Mouse (Mus musculus): Measurements from ENCODE around the gene Ptpn1. TPM values are rescaled to one million over a fixed set of nuclear protein-coding genes. Genes with fewer than 3 reads are reported as not detected.

Gene Ptpn1
- polyA plus RNA-seq, 1 experiment from 2014 or later = 53.4 TPM

- Histone ChIP-seq H3K9ac (ENCODE audit: low read depth, low read length) (no peak overlapping the region), H3K4me1 (ENCODE audit: control insufficient read depth, insufficient read depth, low read length) (no peaks in the 10 kb centered on the region), H3K4me2 (replicated peaks; ENCODE audit: low read depth, low read length) (no peak overlapping the region), H3K4me3 (ENCODE audit: low read length) (no peak overlapping the region), H3K36me3 (ENCODE audit: control insufficient read depth, insufficient read depth, low read length) (no peaks in the 10 kb centered on the region), H3K27me3 (ENCODE audit: control insufficient read depth, insufficient read depth, low read length) (no peaks in the 10 kb centered on the region), H3K9me3 (ENCODE audit: control insufficient read depth, low read length) (no peaks in the 10 kb centered on the region), H3K27ac (ENCODE audit: low read depth, low read length) (no peak overlapping the region)
- no peak for ATAC-seq (ENCODE audit: low FRiP score, low TSS enrichment)
- 39% methylated on average over 3 of the region's 3 CpGs for WGBS
These were observed 21.7 kb upstream of the Ptpn1 start for GRCm38 (mm10) chr2:167910178-167910540.

DNA sequence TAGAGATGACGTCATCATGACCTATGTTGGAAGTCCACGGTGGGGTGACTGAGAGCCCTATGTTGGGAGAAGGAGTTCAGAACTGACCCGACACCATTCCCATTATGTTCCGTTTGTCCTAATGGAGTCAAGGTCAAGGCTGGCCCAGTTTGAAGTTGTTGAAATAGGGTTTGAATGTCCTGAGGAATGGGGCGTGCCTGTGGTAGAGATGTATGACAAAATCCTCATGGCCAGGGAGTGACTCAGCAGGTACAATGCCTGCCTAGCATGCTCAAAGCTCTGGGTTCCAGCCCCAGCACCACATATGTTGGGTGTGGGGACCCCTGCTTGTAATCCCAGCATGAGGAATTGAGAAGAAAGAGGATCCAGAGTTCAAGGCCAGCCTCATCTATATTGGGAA lies 20.3 kb upstream of the Ptpn1 start:
- no peaks in the 10 kb centered on the region for H3K9me3 ChIP-seq (ENCODE audit: control insufficient read depth, low read length)
- WGBS = 94% methylated on average over 5 of the region's 5 CpGs
- no peak overlapping the region for H3K4me3 ChIP-seq (ENCODE audit: low read length)
- H3K36me3 ChIP-seq (ENCODE audit: control insufficient read depth, insufficient read depth, low read length) = no peaks in the 10 kb centered on the region
- no peaks in the 10 kb centered on the region for H3K4me1 ChIP-seq (ENCODE audit: control insufficient read depth, insufficient read depth, low read length)
- H3K4me2 ChIP-seq (replicated peaks; ENCODE audit: low read depth, low read length) = no peak overlapping the region
- H3K27ac ChIP-seq (ENCODE audit: low read depth, low read length) = no peak overlapping the region
- no peak for ATAC-seq (ENCODE audit: low FRiP score, low TSS enrichment)
- no peaks in the 10 kb centered on the region for H3K27me3 ChIP-seq (ENCODE audit: control insufficient read depth, insufficient read depth, low read length)
- H3K9ac ChIP-seq (ENCODE audit: low read depth, low read length) = no peak overlapping the region

DNA sequence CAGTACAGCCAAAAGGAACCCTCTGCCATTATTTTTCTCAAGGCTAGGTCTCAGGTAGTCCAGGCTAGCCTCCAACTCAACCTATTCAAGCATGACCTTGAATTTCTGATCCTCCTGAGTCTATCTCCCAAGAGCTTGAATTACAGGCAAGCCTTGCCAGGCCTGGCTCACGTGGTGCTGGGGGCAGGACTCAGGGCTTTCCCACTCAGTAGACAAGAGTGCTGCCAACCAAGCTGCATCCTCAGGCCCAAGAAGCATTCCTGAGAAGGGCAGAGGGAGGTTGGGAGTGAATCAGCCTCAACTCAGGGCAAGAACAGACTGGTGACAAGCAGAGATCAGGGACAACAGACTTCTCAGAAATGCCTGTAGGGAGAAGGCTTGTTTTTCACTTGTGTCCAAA lies 12.8 kb upstream of the Ptpn1 start:
- H3K9me3 ChIP-seq (ENCODE audit: control insufficient read depth, low read length) = no peaks in the 10 kb centered on the region
- H3K27me3 ChIP-seq (ENCODE audit: control insufficient read depth, insufficient read depth, low read length) = no peaks in the 10 kb centered on the region
- H3K27ac ChIP-seq (ENCODE audit: low read depth, low read length) = no peak overlapping the region
- H3K4me1 ChIP-seq (ENCODE audit: control insufficient read depth, insufficient read depth, low read length) = no peaks in the 10 kb centered on the region; the same call in 1 of the 2 replicates
- H3K9ac ChIP-seq (ENCODE audit: low read depth, low read length) = no peak overlapping the region
- H3K4me3 ChIP-seq (ENCODE audit: low read length) = no peak overlapping the region
- no peak for ATAC-seq (ENCODE audit: low FRiP score, low TSS enrichment)
- H3K4me2 ChIP-seq (replicated peaks; ENCODE audit: low read depth, low read length) = no peak overlapping the region
- H3K36me3 ChIP-seq (ENCODE audit: control insufficient read depth, insufficient read depth, low read length) = no peaks in the 10 kb centered on the region
- WGBS = 56% methylated on average over 1 of the region's 1 CpGs

DNA sequence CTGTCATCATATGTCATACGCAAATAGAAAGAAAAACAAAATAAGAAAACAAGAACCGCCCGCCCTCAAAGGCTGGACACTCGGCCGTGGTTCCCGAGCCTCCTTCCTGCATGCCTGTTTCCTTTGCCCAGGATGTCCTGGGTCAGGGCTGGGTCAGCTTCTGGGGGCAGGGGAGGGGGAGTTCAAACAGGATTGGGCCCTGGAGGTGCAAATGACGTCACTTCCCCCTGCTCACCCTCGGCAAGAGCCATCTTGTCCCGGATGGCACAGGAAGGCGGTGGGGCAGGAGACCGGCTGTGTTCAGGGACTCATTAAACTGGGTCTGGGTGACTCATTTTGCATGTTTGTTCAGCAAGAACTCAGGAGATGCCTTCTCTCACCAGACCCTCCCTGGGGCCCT lies 11.8 kb upstream of the Ptpn1 start:
- no peak overlapping the region for H3K4me3 ChIP-seq (ENCODE audit: low read length)
- no peaks in the 10 kb centered on the region for H3K27me3 ChIP-seq (ENCODE audit: control insufficient read depth, insufficient read depth, low read length)
- no peak overlapping the region for H3K4me2 ChIP-seq (replicated peaks; ENCODE audit: low read depth, low read length)
- 47% methylated on average over 11 of the region's 11 CpGs for WGBS
- H3K9ac ChIP-seq (ENCODE audit: low read depth, low read length) = no peak overlapping the region
- H3K36me3 ChIP-seq (ENCODE audit: control insufficient read depth, insufficient read depth, low read length) = no peaks in the 10 kb centered on the region
- peaks cover 5% of the 10 kb centered on the region for H3K4me1 ChIP-seq (ENCODE audit: control insufficient read depth, insufficient read depth, low read length)
- H3K27ac ChIP-seq (ENCODE audit: low read depth, low read length) = no peak overlapping the region; the same call in 1 of the 2 replicates
- no peaks in the 10 kb centered on the region for H3K9me3 ChIP-seq (ENCODE audit: control insufficient read depth, low read length)
- no peak for ATAC-seq (ENCODE audit: low FRiP score, low TSS enrichment)

GRCm38 (mm10) chr2:167920960-167921495 lies 10.8 kb upstream of the Ptpn1 start:
- 90% methylated on average over 9 of the region's 9 CpGs for WGBS
- no peaks in the 10 kb centered on the region for H3K36me3 ChIP-seq (ENCODE audit: control insufficient read depth, insufficient read depth, low read length)
- no peak overlapping the region for H3K4me2 ChIP-seq (replicated peaks; ENCODE audit: low read depth, low read length)
- no peaks in the 10 kb centered on the region for H3K27me3 ChIP-seq (ENCODE audit: control insufficient read depth, insufficient read depth, low read length)
- H3K4me3 ChIP-seq (ENCODE audit: low read length) = no peak overlapping the region
- H3K9ac ChIP-seq (ENCODE audit: low read depth, low read length) = no peak overlapping the region
- H3K27ac ChIP-seq (ENCODE audit: low read depth, low read length) = no peak overlapping the region
- H3K4me1 ChIP-seq (ENCODE audit: control insufficient read depth, insufficient read depth, low read length) = peaks cover 5% of the 10 kb centered on the region
- ATAC-seq (ENCODE audit: low FRiP score, low TSS enrichment) = no peak
- no peaks in the 10 kb centered on the region for H3K9me3 ChIP-seq (ENCODE audit: control insufficient read depth, low read length)

- 81% methylated on average over 8 of the region's 8 CpGs for WGBS
These were observed 10.0 kb upstream of the Ptpn1 start for GRCm38 (mm10) chr2:167921823-167922222.

DNA sequence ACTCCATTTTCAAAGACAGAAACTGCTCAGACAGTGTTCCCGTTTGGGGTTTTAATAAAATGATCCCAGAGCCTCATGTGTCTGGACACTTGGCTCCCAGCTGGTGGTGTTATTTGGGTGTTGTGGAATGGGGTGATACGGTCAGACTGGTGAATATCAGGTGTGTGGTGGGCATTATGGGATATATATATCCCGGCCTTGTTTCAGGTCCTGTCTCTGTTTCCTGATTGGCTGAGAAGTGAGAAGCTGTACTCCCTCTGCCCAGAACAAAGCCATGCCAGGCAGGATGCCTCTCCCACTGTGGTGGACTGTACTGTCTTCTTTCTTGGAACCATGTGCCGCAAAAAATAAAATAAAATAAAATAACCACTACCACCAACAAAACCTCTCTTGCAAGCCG lies 7.8 kb upstream of the Ptpn1 start:
- no peak overlapping the region for H3K27ac ChIP-seq (ENCODE audit: low read depth, low read length)

More at GRCm38 (mm10) chr2:167921823-167922222, 10.0 kb upstream of the Ptpn1 start:
- H3K27ac ChIP-seq (ENCODE audit: low read depth, low read length) = no peak overlapping the region
- no peak overlapping the region for H3K4me2 ChIP-seq (replicated peaks; ENCODE audit: low read depth, low read length)
- no peak for ATAC-seq (ENCODE audit: low FRiP score, low TSS enrichment)
- no peaks in the 10 kb centered on the region for H3K36me3 ChIP-seq (ENCODE audit: control insufficient read depth, insufficient read depth, low read length)
- H3K4me3 ChIP-seq (ENCODE audit: low read length) = no peak overlapping the region
- H3K9ac ChIP-seq (ENCODE audit: low read depth, low read length) = no peak overlapping the region
- H3K27me3 ChIP-seq (ENCODE audit: control insufficient read depth, insufficient read depth, low read length) = no peaks in the 10 kb centered on the region
- peaks cover 5% of the 10 kb centered on the region for H3K4me1 ChIP-seq (ENCODE audit: control insufficient read depth, insufficient read depth, low read length)
- no peaks in the 10 kb centered on the region for H3K9me3 ChIP-seq (ENCODE audit: control insufficient read depth, low read length)

DNA sequence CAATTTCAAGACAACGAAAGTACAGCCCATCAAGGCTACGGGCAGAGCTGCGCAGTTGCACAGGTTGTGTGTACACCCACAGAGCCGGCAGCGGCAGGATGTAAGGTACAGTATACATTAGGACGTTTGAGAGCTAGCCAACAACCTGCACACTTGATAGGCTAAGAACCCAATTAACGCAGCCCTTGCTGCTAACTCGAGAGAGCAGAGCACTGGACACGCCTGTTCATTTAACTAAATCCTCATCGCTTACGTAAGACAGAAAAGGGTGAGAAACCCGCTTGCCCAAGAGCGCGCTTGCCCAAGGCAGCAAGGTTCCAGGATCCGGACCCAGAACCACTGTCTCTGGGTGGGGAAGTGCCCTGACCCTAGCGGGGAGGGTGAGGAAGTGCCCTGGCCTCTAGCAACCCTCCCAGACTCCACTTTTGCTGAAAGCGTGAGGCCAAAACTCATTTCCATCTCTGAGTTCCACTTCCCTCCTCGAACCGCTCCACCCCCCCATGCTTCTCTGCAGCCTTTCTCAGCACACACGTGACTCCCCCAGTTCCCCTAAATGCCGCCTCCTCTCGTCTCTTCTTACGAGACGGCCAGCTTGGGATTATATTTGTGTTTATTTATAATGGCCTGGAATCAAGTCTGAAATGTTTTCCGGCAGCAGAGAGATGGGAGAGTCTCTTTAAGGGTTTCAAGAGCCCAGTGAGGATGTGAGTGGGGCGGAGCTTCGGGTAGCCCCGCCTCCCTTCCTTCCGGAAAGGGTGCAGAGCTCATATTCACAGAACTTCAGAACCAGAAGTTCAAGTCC lies 6.9 kb upstream of the Ptpn1 start:
- peak overlapping the region; percentile 37 for H3K9ac ChIP-seq (ENCODE audit: low read depth, low read length)
- peaks cover 12% of the 10 kb centered on the region for H3K4me1 ChIP-seq (ENCODE audit: control insufficient read depth, insufficient read depth, low read length)
- H3K27me3 ChIP-seq (ENCODE audit: control insufficient read depth, insufficient read depth, low read length) = no peaks in the 10 kb centered on the region
- H3K4me2 ChIP-seq (replicated peaks; ENCODE audit: low read depth, low read length) = peak overlapping the region; percentile 84
- H3K9me3 ChIP-seq (ENCODE audit: control insufficient read depth, low read length) = no peaks in the 10 kb centered on the region
- H3K4me3 ChIP-seq (ENCODE audit: low read length) = peak overlapping the region; percentile 44
- peak overlapping the region; percentile 88 for H3K27ac ChIP-seq (ENCODE audit: low read depth, low read length)
- 2% methylated on average over 29 of the region's 29 CpGs for WGBS
- H3K36me3 ChIP-seq (ENCODE audit: control insufficient read depth, insufficient read depth, low read length) = no peaks in the 10 kb centered on the region
- ATAC-seq (ENCODE audit: low FRiP score, low TSS enrichment) = peak; percentile 68

More for the DNA sequence above, 7.8 kb upstream of the Ptpn1 start:
- Histone ChIP-seq H3K9ac (ENCODE audit: low read depth, low read length) (no peak overlapping the region), H3K4me3 (ENCODE audit: low read length) (no peak overlapping the region), H3K4me1 (ENCODE audit: control insufficient read depth, insufficient read depth, low read length) (peaks cover 12% of the 10 kb centered on the region), H3K9me3 (ENCODE audit: control insufficient read depth, low read length) (no peaks in the 10 kb centered on the region), H3K27me3 (ENCODE audit: control insufficient read depth, insufficient read depth, low read length) (no peaks in the 10 kb centered on the region), H3K4me2 (replicated peaks; ENCODE audit: low read depth, low read length) (no peak overlapping the region), H3K36me3 (ENCODE audit: control insufficient read depth, insufficient read depth, low read length) (no peaks in the 10 kb centered on the region)
- WGBS = 95% methylated on average over 5 of the region's 5 CpGs
- no peak for ATAC-seq (ENCODE audit: low FRiP score, low TSS enrichment)

All from kidney, embryonic 14.5 days (tissue).